Mouse (Mus musculus) CH12.LX (cell line): ENCODE measurements around the gene Borcs7.

Experiments
- CTCF ChIP-seq, 2 experiments: IDR thresholded peaks in 1 of 2; conservative IDR thresholded peaks in 1 of 2; 2 replicates each; pipeline ENCODE4 v1.5.1; 2011 to 2012; ENCODE audit warnings: low read depth in 2 of 2, low read length in 2 of 2, improper control_type of control experiment in 1 of 2, inconsistent platforms in 1 of 2, mild to moderate bottlenecking in 1 of 2, moderate library complexity in 1 of 2
- EP300 ChIP-seq: IDR thresholded peaks from 2 replicates; pipeline ENCODE4 v1.6.1; 2011; ENCODE audit warnings: low read length, improper control_type of control experiment
- ETS1 ChIP-seq: conservative IDR thresholded peaks from 2 replicates; pipeline ENCODE4 v1.6.1; 2012; ENCODE audit warnings: low read depth, mild to moderate bottlenecking, inconsistent platforms, low read length, improper control_type of control experiment, moderate library complexity

- TF ChIP-seq CTCF (conservative IDR thresholded peaks at IDR 0.05 in 1 of 2, IDR thresholded peaks at IDR 0.05 in 1 of 2; ENCODE audit: low read depth in 2 of 2, low read length in 2 of 2) (no peak), ETS1 (no peak), EP300 (no peak)
Measured at GRCm38 (mm10) chr19:46714234-46714633, 24.5 kb downstream of the Borcs7 start.
